Mouse (Mus musculus) heart, embryonic 12.5 days (tissue): ENCODE measurements around the gene Clnk. TPM values are rescaled to one million over a fixed set of nuclear protein-coding genes. Genes with fewer than 3 reads are reported as not detected.
"Not testable (repeated sequence)": the region's sequence is repeated elsewhere in the genome, so short reads cannot be mapped to it uniquely, and the experiment has no call there.

Source experiments
- ATAC-seq: fragments of 200-750 bp; cut with Nextera tagmentation; 2 replicates; pipeline ENCODE4 v1.8.0; 2017; ENCODE audit warnings: moderate TSS enrichment, moderate library complexity; ENCODE audit not compliant: insufficient number of reproducible peaks, low FRiP score
- H3K27ac ChIP-seq: fragments of 300-500 bp; sonication (generic); 2 replicates; pipeline ENCODE4 v1.5.1; 2016; ENCODE audit warnings: mild to moderate bottlenecking, moderate library complexity; ENCODE audit not compliant: poor library complexity, severe bottlenecking
- H3K27me3 ChIP-seq: fragments of 300-500 bp; sonication (generic); replicated peaks from 2 replicates; pipeline ENCODE4 v1.6.1; 2016; ENCODE audit warnings: mild to moderate bottlenecking, moderate library complexity
- H3K36me3 ChIP-seq: fragments of 300-500 bp; sonication (generic); 2 replicates; pipeline ENCODE4 v1.6.1; 2016; ENCODE audit warnings: mild to moderate bottlenecking, moderate library complexity
- H3K4me1 ChIP-seq: fragments of 300-500 bp; sonication (generic); replicated peaks from 2 replicates; pipeline ENCODE4 v1.6.1; 2016; ENCODE audit warnings: mild to moderate bottlenecking
- H3K4me2 ChIP-seq: fragments of 300-500 bp; sonication (generic); 2 replicates; pipeline ENCODE4 v1.6.1; 2016; ENCODE audit warnings: mild to moderate bottlenecking, moderate library complexity
- H3K4me3 ChIP-seq: fragments of 300-500 bp; sonication (generic); 2 replicates; pipeline ENCODE4 v1.5.1; 2016; ENCODE audit warnings: mild to moderate bottlenecking
- H3K9ac ChIP-seq: fragments of 300-500 bp; sonication (generic); 2 replicates; pipeline ENCODE4 v1.6.1; 2016; ENCODE audit warnings: mild to moderate bottlenecking, moderate library complexity
- H3K9me3 ChIP-seq: fragments of 300-500 bp; sonication (generic); replicated peaks from 2 replicates; pipeline ENCODE4 v1.6.1; 2016; ENCODE audit warnings: mild to moderate bottlenecking, moderate library complexity
- WGBS: fragments of 180-500 bp; shearing (Covaris S2); methylation state at CpG from one replicate; pipeline ENCODE4 v1.1.7; 2016; 5-methylcytosine and 5-hydroxymethylcytosine counted together
- polyA plus RNA-seq: library from polyadenylated mRNA; unstranded; fragments of >200 nt; fragmentation: Nextera tagmentation; extraction: Ambion mirVana; gene quantifications from 2 replicates; pipeline ENCODE4 v1.2.1, GENCODE M21; 2016

Gene Clnk
- polyA plus RNA-seq = not detected in 2 replicates

GRCm38 (mm10) chr5:38876622-38877021 is at the start of gene Clnk:
Gene Clnk, minus strand, starts transcription at chr5:38876812.
- Histone ChIP-seq H3K9ac (no peak within 1 kb of the TSS), H3K9me3 (no peaks in the 10 kb centered on the region), H3K4me3 (no peak within 1 kb of the TSS), H3K27ac (no peak within 1 kb of the TSS), H3K36me3 (no peaks in the 10 kb centered on the region), H3K4me2 (no peak within 1 kb of the TSS), H3K27me3 (no peaks in the 10 kb centered on the region), H3K4me1 (no peaks in the 10 kb centered on the region)
- WGBS = 71% methylated on average over 11 of the region's 11 CpGs
- no peak for ATAC-seq

GRCm38 (mm10) chr5:38905271-38905670 is 28.7 kb upstream of the Clnk start:
- no peaks in the 10 kb centered on the region for H3K27me3 ChIP-seq
- WGBS = 45% methylated on average over 3 of the region's 3 CpGs
- no peaks in the 10 kb centered on the region for H3K4me1 ChIP-seq
- no peaks in the 10 kb centered on the region for H3K36me3 ChIP-seq
- H3K9ac ChIP-seq = no peak overlapping the region
- H3K4me2 ChIP-seq = no peak overlapping the region
- no peaks in the 10 kb centered on the region for H3K9me3 ChIP-seq
- no peak for ATAC-seq
- no peak overlapping the region for H3K27ac ChIP-seq
- H3K4me3 ChIP-seq = no peak overlapping the region

GRCm38 (mm10) chr5:38904528-38905044 is 28.0 kb upstream of the Clnk start:
- Histone ChIP-seq H3K4me3 (no peak overlapping the region), H3K4me1 (no peaks in the 10 kb centered on the region), H3K9me3 (no peaks in the 10 kb centered on the region), H3K27me3 (no peaks in the 10 kb centered on the region), H3K36me3 (no peaks in the 10 kb centered on the region), H3K9ac (no peak overlapping the region), H3K4me2 (no peak overlapping the region), H3K27ac (no peak overlapping the region)
- no peak for ATAC-seq
- WGBS = 85% methylated on average over 3 of the region's 3 CpGs

- Histone ChIP-seq H3K4me2 (no peak overlapping the region), H3K27me3 (no peaks in the 10 kb centered on the region), H3K36me3 (no peaks in the 10 kb centered on the region), H3K27ac (no peak overlapping the region), H3K4me3 (no peak overlapping the region), H3K9me3 (no peaks in the 10 kb centered on the region), H3K4me1 (no peaks in the 10 kb centered on the region), H3K9ac (no peak overlapping the region)
- WGBS = 60% methylated on average over 3 of the region's 3 CpGs
- ATAC-seq = no peak
Measured at GRCm38 (mm10) chr5:38902889-38903288, 26.3 kb upstream of the Clnk start.

- no peaks in the 10 kb centered on the region for H3K4me1 ChIP-seq
- no peak for ATAC-seq
- no peak overlapping the region for H3K27ac ChIP-seq
- no peak overlapping the region for H3K4me2 ChIP-seq
- H3K4me3 ChIP-seq = no peak overlapping the region
- no peaks in the 10 kb centered on the region for H3K36me3 ChIP-seq
- 63% methylated on average over 2 of the region's 2 CpGs for WGBS
- H3K9me3 ChIP-seq = no peaks in the 10 kb centered on the region
- no peak overlapping the region for H3K9ac ChIP-seq
- no peaks in the 10 kb centered on the region for H3K27me3 ChIP-seq
Measured at GRCm38 (mm10) chr5:38899051-38899450, 22.4 kb upstream of the Clnk start.

- H3K4me3 ChIP-seq = no peak overlapping the region
- no peak for ATAC-seq
- no peak overlapping the region for H3K27ac ChIP-seq
- H3K9me3 ChIP-seq = no peaks in the 10 kb centered on the region
- H3K36me3 ChIP-seq = no peaks in the 10 kb centered on the region
- H3K4me1 ChIP-seq = no peaks in the 10 kb centered on the region
- no peak overlapping the region for H3K4me2 ChIP-seq
- H3K27me3 ChIP-seq = no peaks in the 10 kb centered on the region
- WGBS = 84% methylated on average over 1 of the region's 1 CpGs
- no peak overlapping the region for H3K9ac ChIP-seq
Measured at GRCm38 (mm10) chr5:38888646-38889045, 12.0 kb upstream of the Clnk start.

GRCm38 (mm10) chr5:38886623-38887275 is 10.1 kb upstream of the Clnk start:
- Histone ChIP-seq H3K27me3 (no peaks in the 10 kb centered on the region), H3K9ac (no peak overlapping the region), H3K36me3 (no peaks in the 10 kb centered on the region), H3K4me1 (no peaks in the 10 kb centered on the region), H3K27ac (no peak overlapping the region), H3K4me2 (no peak overlapping the region), H3K9me3 (no peaks in the 10 kb centered on the region), H3K4me3 (no peak overlapping the region)
- WGBS = 75% methylated on average over 2 of the region's 2 CpGs
- no peak for ATAC-seq

- not testable (repeated sequence) for H3K9ac ChIP-seq, H3K36me3 ChIP-seq, H3K4me3 ChIP-seq, H3K4me2 ChIP-seq, H3K9me3 ChIP-seq, ATAC-seq, H3K4me1 ChIP-seq, H3K27ac ChIP-seq, H3K27me3 ChIP-seq
- WGBS = 80% methylated on average over 1 of the region's 1 CpGs
Measured at GRCm38 (mm10) chr5:38882635-38883034, 6.0 kb upstream of the Clnk start.

GRCm38 (mm10) chr5:38881728-38882620 is 5.4 kb upstream of the Clnk start:
- ATAC-seq = no peak
- Histone ChIP-seq H3K36me3 (no peaks in the 10 kb centered on the region), H3K4me2 (no peak overlapping the region), H3K9ac (no peak overlapping the region), H3K9me3 (no peaks in the 10 kb centered on the region), H3K4me3 (no peak overlapping the region), H3K4me1 (no peaks in the 10 kb centered on the region), H3K27ac (no peak overlapping the region), H3K27me3 (no peaks in the 10 kb centered on the region)
- 69% methylated on average over 4 of the region's 4 CpGs for WGBS

- no peak overlapping the region for H3K4me2 ChIP-seq
- no peaks in the 10 kb centered on the region for H3K27me3 ChIP-seq
- H3K4me1 ChIP-seq = no peaks in the 10 kb centered on the region
- WGBS = 63% methylated on average over 1 of the region's 1 CpGs
- H3K4me3 ChIP-seq = no peak overlapping the region
- no peak for ATAC-seq
- no peak overlapping the region for H3K9ac ChIP-seq
- no peaks in the 10 kb centered on the region for H3K9me3 ChIP-seq
- H3K36me3 ChIP-seq = no peaks in the 10 kb centered on the region
- H3K27ac ChIP-seq = no peak overlapping the region
Measured at GRCm38 (mm10) chr5:38881416-38881727, 4.8 kb upstream of the Clnk start.

GRCm38 (mm10) chr5:38879989-38880706 is 3.5 kb upstream of the Clnk start:
- 59% methylated on average over 11 of the region's 11 CpGs for WGBS
- Histone ChIP-seq H3K27ac (no peak overlapping the region), H3K4me2 (no peak overlapping the region), H3K27me3 (no peaks in the 10 kb centered on the region), H3K9me3 (no peaks in the 10 kb centered on the region), H3K9ac (no peak overlapping the region), H3K36me3 (no peaks in the 10 kb centered on the region), H3K4me1 (no peaks in the 10 kb centered on the region), H3K4me3 (no peak overlapping the region)
- no peak for ATAC-seq
